Mouse (Mus musculus) hindbrain, embryonic 16.5 days (tissue): ENCODE data around the gene Wnt3. TPM values are rescaled to one million over a fixed set of nuclear protein-coding genes. Genes with fewer than 3 reads are reported as not detected.

Experiments used
- ATAC-seq: fragments of 200-750 bp; cut with Nextera tagmentation; 2 replicates; pipeline ENCODE4 v1.8.0; 2017; ENCODE audit warnings: moderate TSS enrichment, moderate library complexity
- H3K27ac ChIP-seq: fragments of 300-500 bp; sonication (generic); 2 replicates; pipeline ENCODE4 v1.5.1; 2014; ENCODE audit warnings: low read depth, mild to moderate bottlenecking, control low read depth, low read length, moderate library complexity
- H3K27me3 ChIP-seq: fragments of 300-500 bp; sonication (generic); replicated peaks from 2 replicates; pipeline ENCODE4 v1.6.1; 2014; ENCODE audit warnings: low read length; ENCODE audit not compliant: control insufficient read depth, insufficient read depth
- H3K36me3 ChIP-seq: fragments of 300-500 bp; sonication (generic); 2 replicates; pipeline ENCODE4 v1.6.1; 2014; ENCODE audit warnings: mild to moderate bottlenecking, low read length, moderate library complexity, mixed read lengths; ENCODE audit not compliant: control insufficient read depth, insufficient read depth
- H3K4me1 ChIP-seq: fragments of 300-500 bp; sonication (generic); 2 replicates; pipeline ENCODE4 v1.6.1; 2014; ENCODE audit warnings: low read depth, low read length; ENCODE audit not compliant: control insufficient read depth, insufficient read depth
- H3K4me2 ChIP-seq: fragments of 300-500 bp; sonication (generic); 2 replicates; pipeline ENCODE4 v1.6.1; 2014; ENCODE audit warnings: mild to moderate bottlenecking, low read length, control low read depth, moderate library complexity
- H3K4me3 ChIP-seq: fragments of 300-500 bp; sonication (generic); 2 replicates; pipeline ENCODE4 v1.5.1; 2014; ENCODE audit warnings: mild to moderate bottlenecking, low read length, control low read depth, moderate library complexity
- H3K9ac ChIP-seq: fragments of 300-500 bp; sonication (generic); 2 replicates; pipeline ENCODE4 v1.6.1; 2014; ENCODE audit warnings: low read depth, mild to moderate bottlenecking, control low read depth, low read length, moderate library complexity
- H3K9me3 ChIP-seq: fragments of 300-500 bp; sonication (generic); 2 replicates; pipeline ENCODE4 v1.6.1; 2014; ENCODE audit warnings: mild to moderate bottlenecking, low read length, moderate library complexity; ENCODE audit not compliant: control insufficient read depth
- WGBS: fragments of 180-500 bp; shearing (Covaris S2); extraction: QIAGEN DNeasy Blood & Tissue Kit; methylation state at CpG from one replicate; pipeline ENCODE4 v1.1.7; 2014; 5-methylcytosine and 5-hydroxymethylcytosine counted together
- polyA plus RNA-seq: library from polyadenylated mRNA; unstranded; fragments of >200 nt; fragmentation: Nextera tagmentation; extraction: Ambion mirVana; gene quantifications from 2 replicates; pipeline ENCODE4 v1.2.1, GENCODE M21; 2015

Wnt3 gene
- polyA plus RNA-seq = 11.0 and 12.1 TPM in 2 replicates

GRCm38 (mm10) chr11:103773387-103774227, at the start of gene Wnt3:
Gene Wnt3, plus strand, starts transcription at chr11:103774150.
- Histone ChIP-seq H3K9me3 (no peaks in the 10 kb centered on the region), H3K27ac (peak within 1 kb of the TSS; percentile 44; the same call in 1 of the 2 replicates), H3K4me2 (peak within 1 kb of the TSS; percentile 86), H3K4me3 (peak within 1 kb of the TSS; percentile 53), H3K4me1 (peaks cover 33% of the 10 kb centered on the region), H3K9ac (peak within 1 kb of the TSS; percentile 60), H3K27me3 (peaks cover 28% of the 10 kb centered on the region), H3K36me3 (no peaks in the 10 kb centered on the region)
- under 1% methylated on average over 59 of the region's 60 CpGs for WGBS
- peak; percentile 72 for ATAC-seq

- Histone ChIP-seq H3K36me3 (no peaks in the 10 kb centered on the region), H3K4me2 (no peak overlapping the region), H3K9ac (no peak overlapping the region), H3K27me3 (no peaks in the 10 kb centered on the region), H3K4me1 (peaks cover 8% of the 10 kb centered on the region), H3K4me3 (no peak overlapping the region), H3K27ac (no peak overlapping the region), H3K9me3 (no peaks in the 10 kb centered on the region)
- no peak for ATAC-seq
- 81% methylated on average over 11 of the region's 11 CpGs for WGBS
These were observed 49.6 kb upstream of the Wnt3 start for GRCm38 (mm10) chr11:103724331-103724771.

GRCm38 (mm10) chr11:103729282-103729985, 44.5 kb upstream of the Wnt3 start:
- no peaks in the 10 kb centered on the region for H3K36me3 ChIP-seq
- no peak overlapping the region for H3K4me3 ChIP-seq
- H3K4me1 ChIP-seq = no peaks in the 10 kb centered on the region
- WGBS = 73% methylated on average over 9 of the region's 9 CpGs
- no peak overlapping the region for H3K9ac ChIP-seq
- H3K4me2 ChIP-seq = no peak overlapping the region
- H3K9me3 ChIP-seq = no peaks in the 10 kb centered on the region
- ATAC-seq = no peak
- no peaks in the 10 kb centered on the region for H3K27me3 ChIP-seq
- no peak overlapping the region for H3K27ac ChIP-seq

GRCm38 (mm10) chr11:103731594-103731993, 42.4 kb upstream of the Wnt3 start:
- Histone ChIP-seq H3K4me2 (no peak overlapping the region), H3K4me3 (no peak overlapping the region), H3K36me3 (no peaks in the 10 kb centered on the region), H3K4me1 (no peaks in the 10 kb centered on the region), H3K27ac (no peak overlapping the region), H3K27me3 (no peaks in the 10 kb centered on the region), H3K9ac (no peak overlapping the region), H3K9me3 (no peaks in the 10 kb centered on the region)
- 79% methylated on average over 9 of the region's 9 CpGs for WGBS
- ATAC-seq = no peak

GRCm38 (mm10) chr11:103732306-103732705, 41.6 kb upstream of the Wnt3 start:
- no peaks in the 10 kb centered on the region for H3K27me3 ChIP-seq
- H3K27ac ChIP-seq = no peak overlapping the region
- 83% methylated on average over 7 of the region's 7 CpGs for WGBS

GRCm38 (mm10) chr11:103733069-103733468, 40.9 kb upstream of the Wnt3 start:
- Histone ChIP-seq H3K27me3 (no peaks in the 10 kb centered on the region), H3K4me2 (no peak overlapping the region), H3K9ac (no peak overlapping the region), H3K4me1 (no peaks in the 10 kb centered on the region), H3K27ac (no peak overlapping the region), H3K36me3 (no peaks in the 10 kb centered on the region), H3K9me3 (no peaks in the 10 kb centered on the region), H3K4me3 (no peak overlapping the region)
- ATAC-seq = no peak
- 56% methylated on average over 4 of the region's 4 CpGs for WGBS

More at GRCm38 (mm10) chr11:103732306-103732705, 41.6 kb upstream of the Wnt3 start:
- H3K9me3 ChIP-seq = no peaks in the 10 kb centered on the region
- ATAC-seq = no peak
- H3K4me3 ChIP-seq = no peak overlapping the region
- H3K4me2 ChIP-seq = no peak overlapping the region
- H3K9ac ChIP-seq = no peak overlapping the region
- no peaks in the 10 kb centered on the region for H3K4me1 ChIP-seq
- H3K36me3 ChIP-seq = no peaks in the 10 kb centered on the region

- Histone ChIP-seq H3K36me3 (no peaks in the 10 kb centered on the region), H3K4me1 (no peaks in the 10 kb centered on the region), H3K4me2 (no peak overlapping the region), H3K9ac (no peak overlapping the region), H3K27me3 (no peaks in the 10 kb centered on the region), H3K27ac (no peak overlapping the region), H3K9me3 (no peaks in the 10 kb centered on the region), H3K4me3 (no peak overlapping the region)
- 100% methylated on average over 2 of the region's 2 CpGs for WGBS
- ATAC-seq = no peak
These were observed 40.0 kb upstream of the Wnt3 start for GRCm38 (mm10) chr11:103733961-103734360.

- H3K27me3 ChIP-seq = no peaks in the 10 kb centered on the region
- no peaks in the 10 kb centered on the region for H3K4me1 ChIP-seq
- no peaks in the 10 kb centered on the region for H3K36me3 ChIP-seq
- no peaks in the 10 kb centered on the region for H3K9me3 ChIP-seq
- H3K4me3 ChIP-seq = no peak overlapping the region
- ATAC-seq = no peak
- WGBS = 65% methylated on average over 5 of the region's 5 CpGs
- H3K27ac ChIP-seq = no peak overlapping the region
- no peak overlapping the region for H3K4me2 ChIP-seq
- H3K9ac ChIP-seq = no peak overlapping the region
These were observed 39.4 kb upstream of the Wnt3 start for GRCm38 (mm10) chr11:103734411-103735045.
